Mouse (Mus musculus): ENCODE results near the gene Kdm5a.

DNA sequence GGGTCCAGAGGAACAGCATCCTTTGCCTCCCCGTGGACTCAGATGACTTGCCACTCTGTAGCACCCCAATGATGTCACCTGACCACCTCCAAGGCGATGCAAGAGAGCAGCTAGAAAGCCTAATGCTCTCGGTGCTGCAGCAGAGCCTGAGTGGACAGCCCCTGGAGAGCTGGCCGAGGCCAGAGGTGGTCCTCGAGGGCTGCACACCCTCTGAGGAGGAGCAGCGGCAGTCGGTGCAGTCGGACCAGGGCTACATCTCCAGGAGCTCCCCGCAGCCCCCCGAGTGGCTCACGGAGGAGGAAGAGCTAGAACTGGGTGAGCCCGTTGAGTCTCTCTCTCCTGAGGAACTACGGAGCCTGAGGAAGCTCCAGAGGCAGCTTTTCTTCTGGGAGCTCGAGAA, 118.1 kb downstream of the Kdm5a start:
- TF ChIP-seq CTCF (IDR thresholded peaks at IDR 0.05; ENCODE audit: extremely low read depth, insufficient read depth, low read length) (no peak), POLR2A (IDR thresholded peaks at IDR 0.05; ENCODE audit: extremely low read depth, insufficient read depth, low read length) (no peak)
